In genomic region chr13:21166936-21167909, GRCm38 (mm10) we compare ENCODE assay signal across 9 mouse cellular contexts. TPM values are rescaled to one million over a fixed set of nuclear protein-coding genes. Genes with fewer than 3 reads are reported as not detected.
DNase-seq lines count a peak whose midpoint lies in the region; ATAC-seq and TF ChIP-seq lines count a peak whose summit lies in the region.
"Had no signal": no experiment of that assay in that cellular context is flagged by ENCODE, and none has a peak within 500 bp of the region (broad histone marks: within the 10 kb centered on the region; RNA-seq: fewer than 3 reads in every experiment).

No protein-coding gene starts in this region.

- TF ChIP-seq EP300 in stomach, postnatal 0 days (optimal IDR thresholded peaks at IDR 0.05), result no peak

- DNase-seq in liver, embryonic 13.5 days, result peak; percentile 73
- DNase-seq in natural killer cell, adult 2 months (ENCODE audit: low spot score in 2 of 2), result peak; percentile 87 to 88
- peak; percentile 71 for DNase-seq in stomach, postnatal 0 days (ENCODE audit: low spot score)

- H3K4me2 ChIP-seq in heart, embryonic 11.5 days, result peak overlapping the region; percentile 90
- H3K4me2 ChIP-seq in kidney, embryonic 15.5 days, result peak overlapping the region; percentile 92
- H3K4me2 ChIP-seq in liver, embryonic 13.5 days, result peak overlapping the region; percentile 93
- peak overlapping the region; percentile 84 for H3K4me2 ChIP-seq in stomach, postnatal 0 days (replicated peaks; ENCODE audit: low read depth)

- TF ChIP-seq CTCF in bone marrow macrophage, adult 2 months (IDR thresholded peaks at IDR 0.05; ENCODE audit: low read depth, low read length), result no peak
- no peak for TF ChIP-seq CTCF in stomach, postnatal 0 days (IDR thresholded peaks at IDR 0.05; ENCODE audit: low read depth)

- no peaks in the 10 kb centered on the region for H3K36me3 ChIP-seq in heart, embryonic 11.5 days (ENCODE audit: control insufficient read depth, insufficient read depth, low read length)
- no peaks in the 10 kb centered on the region for H3K36me3 ChIP-seq in kidney, embryonic 15.5 days
- H3K36me3 ChIP-seq in liver, embryonic 13.5 days, result no peaks in the 10 kb centered on the region
- H3K36me3 ChIP-seq in stomach, postnatal 0 days (ENCODE audit: control insufficient read depth, insufficient read depth, low read length), result no peaks in the 10 kb centered on the region

- H3K9ac ChIP-seq in heart, embryonic 11.5 days (ENCODE audit: low read depth, low read length), result peak overlapping the region; percentile 64
- H3K9ac ChIP-seq in kidney, embryonic 15.5 days, result peak overlapping the region; percentile 39
- H3K9ac ChIP-seq in liver, embryonic 13.5 days, result peak overlapping the region; percentile 65
- H3K9ac ChIP-seq in stomach, postnatal 0 days (ENCODE audit: low read length), result peak overlapping the region; percentile 50

- no peak for TF ChIP-seq POLR2A in bone marrow macrophage, adult 2 months (IDR thresholded peaks at IDR 0.05; ENCODE audit: borderline replicate concordance, low read depth, low read length)

- no peaks in the 10 kb centered on the region for H3K27me3 ChIP-seq in heart, embryonic 11.5 days (ENCODE audit: control insufficient read depth, insufficient read depth, low read length)
- 0 out of 2 replicates have a peak, but pooled peaks cover 2% of the 10 kb centered on the region for H3K27me3 ChIP-seq in kidney, embryonic 15.5 days
- H3K27me3 ChIP-seq in liver, embryonic 13.5 days, result peaks cover 4% of the 10 kb centered on the region
- no peaks in the 10 kb centered on the region for H3K27me3 ChIP-seq in stomach, postnatal 0 days (ENCODE audit: control insufficient read depth, insufficient read depth, low read length)

- peak; percentile 48 for ATAC-seq in CD4-positive, CD25-positive, alpha-beta regulatory T cell, adult 4 months
- ATAC-seq in erythroblast, adult 5-6 weeks (replicated peaks; ENCODE audit: low FRiP score, poor library complexity, severe bottlenecking), result peak; percentile 42
- peak; percentile 56; the same call in 1 of the 2 replicates for ATAC-seq in heart, embryonic 11.5 days (replicated peaks; ENCODE audit: insufficient number of reproducible peaks, low FRiP score, low TSS enrichment)
- peak; percentile 43; the same call in 1 of the 2 replicates for ATAC-seq in kidney, embryonic 15.5 days (replicated peaks; ENCODE audit: low FRiP score)
- peak; percentile 16 for ATAC-seq in liver, embryonic 13.5 days (ENCODE audit: low read depth)
- ATAC-seq in stomach, postnatal 0 days (ENCODE audit: low FRiP score, low TSS enrichment), result peak; percentile 51; the same call in 1 of the 2 replicates

- WGBS in heart, embryonic 11.5 days (ENCODE audit: insufficient replicate concordance), result under 1% methylated on average over 27 of the region's 27 CpGs
- under 1% methylated on average over 27 of the region's 27 CpGs for WGBS in kidney, embryonic 15.5 days
- WGBS in liver, embryonic 13.5 days (ENCODE audit: insufficient replicate concordance), result 1% methylated on average over 27 of the region's 27 CpGs
- 2% methylated on average over 27 of the region's 27 CpGs for WGBS in stomach, postnatal 0 days

- H3K4me1 ChIP-seq in bone marrow macrophage, adult 2 months (ENCODE audit: control insufficient read depth, insufficient read depth, low read length), result no peaks in the 10 kb centered on the region
- H3K4me1 ChIP-seq in heart, embryonic 11.5 days (ENCODE audit: control insufficient read depth, insufficient read depth, low read length), result no peaks in the 10 kb centered on the region
- peaks cover 12% of the 10 kb centered on the region for H3K4me1 ChIP-seq in kidney, embryonic 15.5 days
- H3K4me1 ChIP-seq in liver, embryonic 13.5 days (replicated peaks), result peaks cover 29% of the 10 kb centered on the region
- H3K4me1 ChIP-seq in stomach, postnatal 0 days (replicated peaks; ENCODE audit: control insufficient read depth, insufficient read depth), result no peaks in the 10 kb centered on the region

- no peaks in the 10 kb centered on the region for H3K9me3 ChIP-seq in heart, embryonic 11.5 days (replicated peaks; ENCODE audit: control insufficient read depth, low read length)
- H3K9me3 ChIP-seq in kidney, embryonic 15.5 days (replicated peaks), result no peaks in the 10 kb centered on the region
- H3K9me3 ChIP-seq in liver, embryonic 13.5 days (replicated peaks), result no peaks in the 10 kb centered on the region
- H3K9me3 ChIP-seq in stomach, postnatal 0 days (ENCODE audit: control insufficient read depth, low read length), result no peaks in the 10 kb centered on the region

- H3K4me3 ChIP-seq in bone marrow macrophage, adult 2 months (ENCODE audit: insufficient read depth, low read length), result peak overlapping the region; percentile 63
- peak overlapping the region; percentile 63 for H3K4me3 ChIP-seq in heart, embryonic 11.5 days (ENCODE audit: low read depth, low read length)
- peak overlapping the region; percentile 63 for H3K4me3 ChIP-seq in kidney, embryonic 15.5 days (replicated peaks)
- H3K4me3 ChIP-seq in liver, embryonic 13.5 days (replicated peaks), result peak overlapping the region; percentile 72
- peak overlapping the region; percentile 46 for H3K4me3 ChIP-seq in stomach, postnatal 0 days (ENCODE audit: low read depth, low read length)

- peak overlapping the region; percentile 3; the same call in 1 of the 2 replicates for H3K27ac ChIP-seq in bone marrow macrophage, adult 2 months (ENCODE audit: insufficient read depth, low read depth, low read length)
- no peak overlapping the region; the same call in 1 of the 2 replicates for H3K27ac ChIP-seq in heart, embryonic 11.5 days (ENCODE audit: low read depth, low read length)
- 0 out of 2 replicates have a peak overlapping the region, but pooled peaks have one; percentile 34 for H3K27ac ChIP-seq in kidney, embryonic 15.5 days
- H3K27ac ChIP-seq in liver, embryonic 13.5 days, result no peak overlapping the region
- 0 out of 2 replicates have a peak overlapping the region, but pooled peaks have one; percentile 8 for H3K27ac ChIP-seq in stomach, postnatal 0 days (replicated peaks)

RNA-seq across cellular contexts. Expression of gene Trim27, which starts 12.0 kb away (rescaled TPM):
- 10 to 100 TPM; 10.5 to 13.5 TPM for polyA plus RNA-seq in CD4-positive, CD25-positive, alpha-beta regulatory T cell, adult 4 months (2017; shearing (Covaris generic))
- 44.6 and 46.6 TPM in 2 replicates for polyA plus RNA-seq in bone marrow macrophage, adult 2 months (2012; ENCODE audit: insufficient read depth, insufficient read length, missing spikeins)
- total RNA-seq in erythroblast, adult 5-6 weeks (2015; ENCODE audit: low replicate concordance), result 11.9 and 18.4 TPM in 2 replicates
- total RNA-seq in erythroblast, adult 5-6 weeks (2017; ENCODE audit: low replicate concordance), result 37.4 and 42.5 TPM in 2 replicates
- polyA plus RNA-seq in heart, embryonic 11.5 days (2014; fragmentation: Nextera tagmentation; extraction: Ambion mirVana), result 94.9 and 102 TPM in 2 replicates
- polyA plus RNA-seq in kidney, embryonic 15.5 days (2015; fragmentation: Nextera tagmentation; extraction: Ambion mirVana), result 136 and 139 TPM in 2 replicates
- 81.4 and 82.3 TPM in 2 replicates for polyA plus RNA-seq in liver, embryonic 13.5 days (2015; fragmentation: Nextera tagmentation; extraction: Ambion mirVana)
- 58.5 and 60.2 TPM in 2 replicates for polyA plus RNA-seq in stomach, postnatal 0 days (2015; fragmentation: Nextera tagmentation; extraction: Ambion mirVana)

RNA-seq across cellular contexts. Expression of gene Olfr1368, which starts 21.6 kb away (rescaled TPM):
- not detected for polyA plus RNA-seq in CD4-positive, CD25-positive, alpha-beta regulatory T cell, adult 4 months (2017; shearing (Covaris generic))
- polyA plus RNA-seq in bone marrow macrophage, adult 2 months (2012; ENCODE audit: insufficient read depth, insufficient read length, missing spikeins), result not detected in 2 replicates
- total RNA-seq in erythroblast, adult 5-6 weeks (2015; ENCODE audit: low replicate concordance), result not detected in 2 replicates
- not detected in 2 replicates for total RNA-seq in erythroblast, adult 5-6 weeks (2017; ENCODE audit: low replicate concordance)
- polyA plus RNA-seq in heart, embryonic 11.5 days (2014; fragmentation: Nextera tagmentation; extraction: Ambion mirVana), result not detected in 2 replicates
- polyA plus RNA-seq in kidney, embryonic 15.5 days (2015; fragmentation: Nextera tagmentation; extraction: Ambion mirVana), result not detected in 2 replicates
- not detected in 2 replicates for polyA plus RNA-seq in liver, embryonic 13.5 days (2015; fragmentation: Nextera tagmentation; extraction: Ambion mirVana)
- not detected in 2 replicates for polyA plus RNA-seq in stomach, postnatal 0 days (2015; fragmentation: Nextera tagmentation; extraction: Ambion mirVana)
- polyA plus RNA-seq: large intestine, adult 2 months had no signal

RNA-seq across cellular contexts. Expression of gene Olfr263, which starts 37.8 kb away (rescaled TPM):
- polyA plus RNA-seq in CD4-positive, CD25-positive, alpha-beta regulatory T cell, adult 4 months (2017; shearing (Covaris generic)), result not detected
- polyA plus RNA-seq in bone marrow macrophage, adult 2 months (2012; ENCODE audit: insufficient read depth, insufficient read length, missing spikeins), result not detected in 2 replicates
- total RNA-seq in erythroblast, adult 5-6 weeks (2015; ENCODE audit: low replicate concordance), result not detected in 2 replicates
- total RNA-seq in erythroblast, adult 5-6 weeks (2017; ENCODE audit: low replicate concordance), result not detected in 2 replicates
- polyA plus RNA-seq in heart, embryonic 11.5 days (2014; fragmentation: Nextera tagmentation; extraction: Ambion mirVana), result not detected in 2 replicates
- polyA plus RNA-seq in kidney, embryonic 15.5 days (2015; fragmentation: Nextera tagmentation; extraction: Ambion mirVana), result not detected in 2 replicates
- not detected in 2 replicates for polyA plus RNA-seq in liver, embryonic 13.5 days (2015; fragmentation: Nextera tagmentation; extraction: Ambion mirVana)
- polyA plus RNA-seq in stomach, postnatal 0 days (2015; fragmentation: Nextera tagmentation; extraction: Ambion mirVana), result not detected in 2 replicates
- polyA plus RNA-seq: large intestine, adult 2 months had no signal

RNA-seq across cellular contexts. Expression of gene Olfr1369-ps1, which starts 55.9 kb away (rescaled TPM):
- polyA plus RNA-seq in CD4-positive, CD25-positive, alpha-beta regulatory T cell, adult 4 months (2017; shearing (Covaris generic)), result under 1 TPM in 1 of 2 experiments, not detected in 1; 0.27 TPM
- polyA plus RNA-seq in bone marrow macrophage, adult 2 months (2012; ENCODE audit: insufficient read depth, insufficient read length, missing spikeins), result not detected in 2 replicates
- not detected in 2 replicates for total RNA-seq in erythroblast, adult 5-6 weeks (2015; ENCODE audit: low replicate concordance)
- not detected in 2 replicates for total RNA-seq in erythroblast, adult 5-6 weeks (2017; ENCODE audit: low replicate concordance)
- polyA plus RNA-seq in heart, embryonic 11.5 days (2014; fragmentation: Nextera tagmentation; extraction: Ambion mirVana), result 0.06 TPM in 1 of 2 replicates, not detected in the other
- 0.05 TPM in 1 of 2 replicates, not detected in the other for polyA plus RNA-seq in kidney, embryonic 15.5 days (2015; fragmentation: Nextera tagmentation; extraction: Ambion mirVana)
- polyA plus RNA-seq in liver, embryonic 13.5 days (2015; fragmentation: Nextera tagmentation; extraction: Ambion mirVana), result 0.02 and 0.07 TPM in 2 replicates
- 0.04 TPM in 2 replicates for polyA plus RNA-seq in stomach, postnatal 0 days (2015; fragmentation: Nextera tagmentation; extraction: Ambion mirVana)
- polyA plus RNA-seq: large intestine, adult 2 months had no signal

Comparison
In these comparisons a context has a peak if more than half of its experiments do, and no peak if none do; other contexts are left out.
1. H3K27ac ChIP-seq: peak in bone marrow macrophage, adult 2 months (single experiment), kidney, embryonic 15.5 days (single experiment) and stomach, postnatal 0 days (single experiment); none in heart, embryonic 11.5 days (single experiment) and liver, embryonic 13.5 days (single experiment).
2. Peak in every context shown above with its lines, with median percentiles within 50 percentile points of each other: ATAC-seq, H3K4me3 ChIP-seq, H3K4me2 ChIP-seq, H3K9ac ChIP-seq and DNase-seq.